Mouse (Mus musculus) right cerebral cortex, postnatal 36 days (tissue): ENCODE results near the gene Mboat7.
A peak's percentile ranks its signal among the peaks of the same experiment; 100 is the strongest.
"Not testable (repeated sequence)": the region's sequence is repeated elsewhere in the genome, so short reads cannot be mapped to it uniquely, and the experiment has no call there.

Experiments
- DNase-seq, 2 experiments: peaks; one replicate each; pipeline ENCODE4 v3.0.0; 2022; ENCODE audit warnings: low spot score in 2 of 2, mixed read lengths in 1 of 2

Gene Mboat7

GRCm38 (mm10) chr7:3692987-3693808 is at the start of gene Mboat7:
Gene Mboat7, minus strand, starts transcription at chr7:3693523.
- DNase-seq: peak; percentile 96 to 98

GRCm38 (mm10) chr7:3732675-3733074 is 39.4 kb upstream of the Mboat7 start:
- DNase-seq: not testable (repeated sequence)

DNA sequence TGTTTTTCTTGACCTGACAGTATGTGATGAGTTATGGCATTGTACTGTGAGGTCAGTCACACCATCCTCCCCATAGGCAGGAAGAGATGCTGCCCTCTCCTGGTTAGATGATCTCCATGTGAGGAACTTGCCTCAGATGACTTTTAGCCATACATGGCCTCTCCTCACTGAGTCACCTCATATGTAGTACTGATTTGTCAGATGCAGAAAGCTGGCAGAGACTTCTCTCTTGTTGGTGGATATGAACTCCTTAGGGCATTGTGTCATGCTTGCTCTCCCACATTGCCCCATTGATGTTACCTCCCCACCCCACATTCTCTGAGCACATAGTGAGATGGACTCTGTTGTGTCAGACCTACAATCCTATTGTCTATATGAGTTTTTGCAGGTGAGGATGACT is 32.1 kb upstream of the Mboat7 start:
- not testable (repeated sequence) for DNase-seq

- DNase-seq: not testable (repeated sequence)
Measured at GRCm38 (mm10) chr7:3720268-3720667, 26.9 kb upstream of the Mboat7 start, which contains the start of gene Pirb. Gene Pirb, minus strand, starts transcription at chr7:3720391.

- DNase-seq: no peak
Measured at GRCm38 (mm10) chr7:3715249-3715648, 21.9 kb upstream of the Mboat7 start.

GRCm38 (mm10) chr7:3712264-3712942 is 19.1 kb upstream of the Mboat7 start:
- no peak for DNase-seq

- no peak for DNase-seq
Measured at GRCm38 (mm10) chr7:3709000-3709399, 15.7 kb upstream of the Mboat7 start.

DNA sequence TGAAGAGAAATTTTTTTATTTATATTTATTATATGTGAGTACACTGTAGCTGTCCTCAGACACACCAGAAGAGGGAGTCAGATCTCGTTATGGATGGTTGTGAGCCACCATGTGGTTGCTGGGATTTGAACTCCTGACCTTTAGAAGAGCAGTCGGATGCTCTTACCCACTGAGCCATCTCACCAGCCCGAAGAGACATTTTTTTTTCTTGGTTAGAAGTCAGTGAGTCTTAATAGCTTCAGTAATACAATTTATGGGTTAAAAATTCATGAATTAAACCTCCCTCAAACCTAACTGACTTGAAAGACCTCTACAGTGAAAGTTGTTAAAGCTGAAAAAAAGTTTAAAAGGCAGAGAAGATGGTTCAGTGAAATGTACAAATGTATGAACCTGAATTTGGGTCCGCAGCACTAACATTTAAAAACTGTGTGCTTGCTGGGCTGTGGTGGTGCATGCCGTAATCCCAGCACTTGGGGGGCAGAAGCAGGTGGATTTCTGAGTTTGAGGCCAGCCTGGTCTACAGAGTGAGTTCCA is 15.2 kb upstream of the Mboat7 start:
- not testable (repeated sequence) for DNase-seq

DNA sequence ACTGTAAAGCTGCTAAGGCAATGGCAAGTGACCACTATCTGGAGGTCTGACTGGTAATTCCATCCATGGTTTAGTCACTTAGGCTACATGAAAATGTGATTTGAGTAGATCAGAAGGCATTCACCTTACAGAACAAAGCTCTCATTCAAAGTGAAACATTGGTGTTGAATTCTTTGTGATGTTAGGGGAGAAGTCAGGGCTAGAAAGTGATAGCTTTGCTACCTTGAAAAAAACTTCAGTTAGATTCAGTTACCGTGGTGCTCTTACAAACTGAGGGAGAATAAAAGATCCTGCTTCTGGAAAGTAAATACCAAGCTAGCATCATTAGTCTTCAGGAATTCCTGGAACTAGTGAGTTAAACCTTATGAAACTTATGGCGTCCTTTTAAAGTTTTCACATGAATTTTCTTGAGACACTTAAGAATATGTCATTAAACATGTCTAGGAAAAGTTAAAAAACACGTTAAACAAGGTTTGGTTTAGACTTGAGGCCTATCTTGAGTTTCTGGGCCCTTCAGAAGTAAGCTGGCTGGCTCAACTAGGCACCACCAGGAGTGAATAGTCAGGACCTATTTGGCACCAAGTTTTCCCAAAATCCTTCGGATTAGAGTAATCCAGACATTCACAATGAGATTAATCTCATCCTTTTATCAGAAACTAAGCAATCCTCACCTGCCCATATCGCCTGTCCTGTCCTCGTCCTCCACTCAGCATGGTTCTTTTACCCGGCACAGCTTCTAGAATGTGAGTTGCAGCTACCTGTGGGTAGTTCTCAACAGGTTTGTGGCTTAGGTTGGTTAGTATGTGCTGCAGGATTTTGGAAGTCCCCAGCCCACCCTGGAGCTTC is 14.5 kb upstream of the Mboat7 start:
- no peak for DNase-seq

DNA sequence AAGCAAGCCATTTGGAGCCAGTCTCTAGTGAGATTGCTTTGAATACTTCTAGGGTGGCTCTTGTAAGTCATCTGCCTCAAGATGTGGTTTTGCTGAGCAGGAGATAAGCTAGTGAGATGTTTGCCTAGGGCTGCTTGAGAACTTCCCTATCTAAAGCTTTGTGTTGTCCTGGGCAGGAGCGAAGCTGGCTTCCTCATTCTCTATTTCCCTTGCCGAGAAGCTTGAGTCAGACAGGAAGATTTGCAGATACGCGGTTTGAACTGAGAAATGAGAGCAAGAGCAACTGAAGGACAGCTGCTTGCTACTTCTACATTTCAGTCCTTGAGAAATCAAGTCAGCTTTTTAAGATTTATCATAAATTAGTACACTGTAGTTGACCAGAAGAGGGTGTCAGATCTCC is 13.7 kb upstream of the Mboat7 start:
- no peak for DNase-seq

DNA sequence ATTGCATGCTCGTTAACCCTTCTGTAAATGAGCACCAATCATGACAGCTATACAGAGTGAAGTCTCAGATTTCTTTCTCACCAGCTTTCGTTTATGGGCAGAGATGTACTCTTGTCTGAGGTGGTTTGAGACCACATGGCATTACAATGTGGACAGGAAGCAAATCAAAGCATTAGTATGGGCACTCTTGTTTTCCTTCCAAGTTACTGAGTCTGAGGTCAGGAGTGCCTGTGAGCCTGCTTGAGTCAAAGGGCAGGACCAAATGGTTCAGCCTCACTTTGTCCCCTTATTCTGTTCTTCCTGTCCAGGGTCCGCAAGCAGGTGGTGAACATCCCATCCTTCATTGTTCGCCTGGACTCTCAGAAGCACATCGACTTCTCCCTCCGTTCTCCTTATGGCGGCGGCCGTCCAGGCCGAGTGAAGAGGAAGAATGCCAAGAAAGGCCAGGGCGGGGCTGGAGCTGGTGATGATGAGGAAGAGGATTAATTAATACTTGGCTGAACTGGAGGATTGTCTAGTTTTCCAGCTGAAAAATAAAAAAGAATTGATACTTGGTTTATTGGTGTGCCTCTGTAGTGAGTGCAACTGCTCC is 13.1 kb upstream of the Mboat7 start:
- no peak for DNase-seq

GRCm38 (mm10) chr7:3705911-3706310 is 12.6 kb upstream of the Mboat7 start:
- no peak for DNase-seq

- not testable (repeated sequence) for DNase-seq
Measured at GRCm38 (mm10) chr7:3705461-3705860, 12.1 kb upstream of the Mboat7 start.

- peak in 1 of 2 experiments; percentile 30 for DNase-seq
Measured at GRCm38 (mm10) chr7:3704475-3704874, 11.2 kb upstream of the Mboat7 start.

GRCm38 (mm10) chr7:3703879-3704441 is 10.6 kb upstream of the Mboat7 start, which contains the start of gene Rps9:
Gene Rps9, plus strand, starts transcription at chr7:3703993.
- peak; percentile 95 to 97 for DNase-seq

- no peak for DNase-seq
Measured at GRCm38 (mm10) chr7:3703148-3703878, 10.0 kb upstream of the Mboat7 start.

GRCm38 (mm10) chr7:3698471-3698870 is 5.1 kb upstream of the Mboat7 start:
- no peak for DNase-seq

GRCm38 (mm10) chr7:3694949-3695305 is 1.6 kb upstream of the Mboat7 start:
- not testable (repeated sequence) for DNase-seq

DNA sequence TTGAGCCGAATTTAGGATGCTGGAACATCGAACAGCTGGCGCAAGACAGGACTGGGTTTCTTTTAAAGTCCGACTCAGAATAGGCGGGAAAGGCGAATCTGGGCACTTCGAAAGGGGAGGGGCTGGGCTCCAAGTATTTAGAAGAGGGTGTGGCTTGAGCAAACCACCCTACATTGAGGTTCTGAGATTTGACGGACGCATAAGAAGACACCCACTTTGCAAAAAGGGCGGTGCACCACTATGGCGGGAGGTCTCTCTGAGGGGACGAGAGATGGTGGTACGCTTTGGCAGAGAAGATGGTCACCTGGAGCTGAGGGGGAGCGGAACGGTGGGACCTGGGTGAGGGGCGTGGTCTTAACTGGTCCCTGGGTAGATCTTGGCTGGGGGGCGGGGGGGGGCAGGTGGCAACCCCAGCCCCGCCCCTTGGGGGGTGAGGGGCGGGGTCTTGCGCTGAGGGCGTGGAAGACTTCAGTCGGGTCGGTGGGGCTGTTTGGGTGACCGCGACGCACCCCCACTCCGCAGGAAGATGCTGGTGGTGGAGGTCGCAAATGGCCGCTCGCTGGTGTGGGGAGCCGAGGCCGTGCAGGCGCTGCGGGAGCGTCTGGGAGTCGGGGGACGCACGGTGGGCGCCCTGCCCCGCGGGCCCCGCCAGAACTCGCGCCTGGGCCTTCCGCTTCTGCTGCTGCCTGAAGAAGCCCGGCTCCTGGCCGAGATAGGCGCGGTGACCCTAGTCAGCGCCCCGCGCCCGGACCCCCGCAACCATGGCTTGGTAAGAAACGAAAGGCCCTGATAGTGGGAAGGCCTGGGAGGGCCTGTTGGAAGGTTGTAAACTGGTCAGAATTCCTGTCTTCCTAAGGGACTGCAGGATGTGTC is 989 bp upstream of the Mboat7 start:
- DNase-seq: peak in 1 of 2 experiments; percentile 41

DNA sequence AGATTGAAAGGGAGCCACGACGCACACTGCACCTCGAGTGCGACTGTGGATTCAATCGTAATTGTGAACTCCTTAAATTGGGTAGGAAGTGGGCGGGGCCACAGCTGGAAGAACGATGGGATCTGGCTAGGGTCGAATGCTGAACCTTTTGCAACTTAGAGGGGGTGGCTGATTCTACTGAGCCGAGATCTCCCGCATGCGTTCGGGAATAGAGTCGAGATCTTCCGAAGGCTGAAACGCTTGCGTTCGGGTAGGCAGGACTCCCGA is 419 bp upstream of the Mboat7 start:
- DNase-seq: no peak
